Mouse (Mus musculus): ENCODE data around the gene Ern1. TPM values are rescaled to one million over a fixed set of nuclear protein-coding genes. Genes with fewer than 3 reads are reported as not detected.

The Ern1 gene
- polyA plus RNA-seq, 1 experiment from 2014 or later = 5.7 TPM

GRCm38 (mm10) chr11:106479619-106480529 lies 7.8 kb downstream of the Ern1 start:
- Histone ChIP-seq H3K36me3 (no peaks in the 10 kb centered on the region), H3K4me1 (replicated peaks) (peaks cover 7% of the 10 kb centered on the region; the same call in 1 of the 2 replicates), H3K4me3 (no peak overlapping the region), H3K27ac (ENCODE audit: poor library complexity, severe bottlenecking) (no peak overlapping the region), H3K27me3 (replicated peaks) (no peaks in the 10 kb centered on the region), H3K4me2 (no peak overlapping the region), H3K9me3 (replicated peaks) (no peaks in the 10 kb centered on the region), H3K9ac (no peak overlapping the region)
- WGBS = 78% methylated on average over 9 of the region's 9 CpGs
- ATAC-seq (ENCODE audit: insufficient number of reproducible peaks, low FRiP score) = no peak

GRCm38 (mm10) chr11:106478745-106479144 lies 8.9 kb downstream of the Ern1 start:
- H3K27ac ChIP-seq (ENCODE audit: poor library complexity, severe bottlenecking) = no peak overlapping the region
- ATAC-seq (ENCODE audit: insufficient number of reproducible peaks, low FRiP score) = no peak
- no peak overlapping the region for H3K4me2 ChIP-seq
- no peak overlapping the region for H3K9ac ChIP-seq
- no peaks in the 10 kb centered on the region for H3K36me3 ChIP-seq
- no peak overlapping the region for H3K4me3 ChIP-seq
- H3K27me3 ChIP-seq (replicated peaks) = no peaks in the 10 kb centered on the region
- 56% methylated on average over 1 of the region's 1 CpGs for WGBS
- no peaks in the 10 kb centered on the region for H3K9me3 ChIP-seq (replicated peaks)
- H3K4me1 ChIP-seq (replicated peaks) = peaks cover 7% of the 10 kb centered on the region

DNA sequence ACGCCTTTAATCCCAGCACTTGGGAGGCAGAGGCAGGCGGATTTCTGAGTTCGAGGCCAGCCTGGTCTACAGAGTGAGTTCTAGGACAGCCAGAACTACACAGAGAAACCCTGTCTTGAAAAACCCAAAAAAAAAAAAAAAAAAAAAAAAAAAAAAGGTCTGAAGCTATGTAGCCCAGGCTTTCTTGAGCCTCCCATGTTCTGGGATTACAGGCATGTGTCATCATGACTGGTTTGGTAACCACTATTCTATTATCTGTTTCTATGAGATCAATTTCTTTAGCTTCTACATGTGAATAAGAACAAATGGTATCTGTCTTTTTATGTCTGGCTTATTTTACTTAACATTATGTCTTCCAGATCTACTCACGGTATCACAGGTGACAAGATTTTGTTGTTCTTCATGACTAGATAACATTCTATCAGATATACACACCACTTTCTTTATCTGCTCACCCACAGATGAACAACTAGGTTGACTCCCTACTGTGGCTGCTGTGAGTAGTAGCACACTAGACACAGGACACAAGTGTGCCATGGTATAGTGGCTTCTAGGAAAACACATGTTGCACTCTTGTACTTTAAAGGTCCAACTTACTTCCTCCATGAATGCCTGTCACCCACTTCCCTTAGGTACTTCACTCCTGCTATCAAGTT lies 10.0 kb downstream of the Ern1 start:
- ATAC-seq (ENCODE audit: insufficient number of reproducible peaks, low FRiP score) = no peak
- WGBS = 93% methylated on average over 4 of the region's 4 CpGs
- Histone ChIP-seq H3K9me3 (replicated peaks) (no peaks in the 10 kb centered on the region), H3K4me2 (no peak overlapping the region), H3K4me1 (replicated peaks) (peaks cover 7% of the 10 kb centered on the region), H3K27me3 (replicated peaks) (no peaks in the 10 kb centered on the region), H3K36me3 (no peaks in the 10 kb centered on the region), H3K9ac (no peak overlapping the region), H3K27ac (ENCODE audit: poor library complexity, severe bottlenecking) (no peak overlapping the region), H3K4me3 (no peak overlapping the region)

GRCm38 (mm10) chr11:106475309-106475708 lies 12.3 kb downstream of the Ern1 start:
- H3K36me3 ChIP-seq = no peaks in the 10 kb centered on the region
- H3K9ac ChIP-seq = no peak overlapping the region
- no peaks in the 10 kb centered on the region for H3K27me3 ChIP-seq (replicated peaks)
- ATAC-seq (ENCODE audit: insufficient number of reproducible peaks, low FRiP score) = no peak
- H3K4me1 ChIP-seq (replicated peaks) = peaks cover 13% of the 10 kb centered on the region
- H3K4me3 ChIP-seq = no peak overlapping the region
- H3K9me3 ChIP-seq (replicated peaks) = no peaks in the 10 kb centered on the region
- WGBS = 48% methylated on average over 1 of the region's 1 CpGs
- H3K4me2 ChIP-seq = no peak overlapping the region
- H3K27ac ChIP-seq (ENCODE audit: poor library complexity, severe bottlenecking) = no peak overlapping the region

DNA sequence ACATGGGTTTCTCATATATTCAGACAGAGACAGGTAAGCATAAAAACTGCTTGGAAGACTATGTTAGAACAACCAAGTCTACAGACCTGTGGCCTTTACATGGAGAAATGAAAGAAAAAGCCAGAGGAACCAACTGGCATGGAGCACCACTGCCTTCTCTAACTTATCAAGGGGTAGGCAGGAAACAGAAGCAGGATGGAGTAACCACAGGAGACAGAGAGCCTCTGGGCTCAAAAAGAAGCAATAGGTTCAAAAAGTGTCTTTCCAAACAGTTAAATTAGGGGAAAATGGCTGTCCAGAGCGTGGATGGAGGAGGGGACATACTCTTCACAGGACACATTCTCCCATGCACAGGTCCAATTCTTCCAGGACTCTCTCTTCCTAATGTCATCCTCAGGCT lies 16.0 kb downstream of the Ern1 start:
- Histone ChIP-seq H3K27me3 (replicated peaks) (no peaks in the 10 kb centered on the region), H3K27ac (ENCODE audit: poor library complexity, severe bottlenecking) (no peak overlapping the region), H3K9ac (no peak overlapping the region), H3K4me1 (replicated peaks) (peaks cover 13% of the 10 kb centered on the region), H3K4me3 (no peak overlapping the region), H3K36me3 (no peaks in the 10 kb centered on the region), H3K9me3 (replicated peaks) (no peaks in the 10 kb centered on the region), H3K4me2 (no peak overlapping the region)
- WGBS = 92% methylated on average over 1 of the region's 1 CpGs
- ATAC-seq (ENCODE audit: insufficient number of reproducible peaks, low FRiP score) = no peak

GRCm38 (mm10) chr11:106468509-106468908 lies 19.1 kb downstream of the Ern1 start:
- Histone ChIP-seq H3K27ac (ENCODE audit: poor library complexity, severe bottlenecking) (no peak overlapping the region), H3K9me3 (replicated peaks) (no peaks in the 10 kb centered on the region), H3K4me1 (replicated peaks) (peaks cover 10% of the 10 kb centered on the region), H3K36me3 (no peaks in the 10 kb centered on the region), H3K4me2 (no peak overlapping the region), H3K4me3 (no peak overlapping the region), H3K9ac (no peak overlapping the region), H3K27me3 (replicated peaks) (no peaks in the 10 kb centered on the region)
- WGBS = 91% methylated on average over 1 of the region's 1 CpGs
- no peak for ATAC-seq (ENCODE audit: insufficient number of reproducible peaks, low FRiP score)

GRCm38 (mm10) chr11:106465932-106466331 lies 21.7 kb downstream of the Ern1 start:
- no peaks in the 10 kb centered on the region for H3K27me3 ChIP-seq (replicated peaks)
- no peak overlapping the region for H3K4me3 ChIP-seq
- peaks cover 15% of the 10 kb centered on the region for H3K4me1 ChIP-seq (replicated peaks)
- WGBS = 89% methylated on average over 4 of the region's 4 CpGs
- H3K9ac ChIP-seq = no peak overlapping the region
- no peak overlapping the region for H3K27ac ChIP-seq (ENCODE audit: poor library complexity, severe bottlenecking)
- H3K36me3 ChIP-seq = no peaks in the 10 kb centered on the region
- no peaks in the 10 kb centered on the region for H3K9me3 ChIP-seq (replicated peaks)
- H3K4me2 ChIP-seq = no peak overlapping the region
- ATAC-seq (ENCODE audit: insufficient number of reproducible peaks, low FRiP score) = no peak

GRCm38 (mm10) chr11:106465545-106465903 lies 22.1 kb downstream of the Ern1 start:
- Histone ChIP-seq H3K9ac (no peak overlapping the region), H3K36me3 (no peaks in the 10 kb centered on the region), H3K4me1 (replicated peaks) (peaks cover 15% of the 10 kb centered on the region), H3K4me2 (no peak overlapping the region), H3K9me3 (replicated peaks) (no peaks in the 10 kb centered on the region), H3K27ac (ENCODE audit: poor library complexity, severe bottlenecking) (no peak overlapping the region), H3K27me3 (replicated peaks) (no peaks in the 10 kb centered on the region), H3K4me3 (no peak overlapping the region)
- 91% methylated on average over 1 of the region's 1 CpGs for WGBS
- no peak for ATAC-seq (ENCODE audit: insufficient number of reproducible peaks, low FRiP score)

- no peak for ATAC-seq (ENCODE audit: insufficient number of reproducible peaks, low FRiP score)
- Histone ChIP-seq H3K4me2 (no peak overlapping the region), H3K9me3 (replicated peaks) (no peaks in the 10 kb centered on the region), H3K27me3 (replicated peaks) (no peaks in the 10 kb centered on the region), H3K4me3 (no peak overlapping the region), H3K36me3 (no peaks in the 10 kb centered on the region), H3K27ac (ENCODE audit: poor library complexity, severe bottlenecking) (no peak overlapping the region), H3K4me1 (replicated peaks) (peaks cover 15% of the 10 kb centered on the region), H3K9ac (no peak overlapping the region)
- 80% methylated on average over 4 of the region's 4 CpGs for WGBS
These were observed 22.7 kb downstream of the Ern1 start for GRCm38 (mm10) chr11:106464681-106465544.

GRCm38 (mm10) chr11:106463845-106464244 lies 23.8 kb downstream of the Ern1 start:
- H3K4me3 ChIP-seq = no peak overlapping the region
- H3K9ac ChIP-seq = no peak overlapping the region
- 78% methylated on average over 5 of the region's 5 CpGs for WGBS
- peaks cover 18% of the 10 kb centered on the region for H3K4me1 ChIP-seq (replicated peaks)
- H3K4me2 ChIP-seq = no peak overlapping the region
- H3K27me3 ChIP-seq (replicated peaks) = no peaks in the 10 kb centered on the region
- no peak overlapping the region for H3K27ac ChIP-seq (ENCODE audit: poor library complexity, severe bottlenecking)
- ATAC-seq (ENCODE audit: insufficient number of reproducible peaks, low FRiP score) = no peak
- H3K36me3 ChIP-seq = no peaks in the 10 kb centered on the region
- no peaks in the 10 kb centered on the region for H3K9me3 ChIP-seq (replicated peaks)

- H3K36me3 ChIP-seq = no peaks in the 10 kb centered on the region
- H3K4me2 ChIP-seq = no peak overlapping the region
- peaks cover 23% of the 10 kb centered on the region for H3K4me1 ChIP-seq (replicated peaks)
- no peak overlapping the region for H3K4me3 ChIP-seq
- ATAC-seq (ENCODE audit: insufficient number of reproducible peaks, low FRiP score) = no peak
- H3K27me3 ChIP-seq (replicated peaks) = no peaks in the 10 kb centered on the region
- 0 out of 2 replicates have a peak overlapping the region, but pooled peaks have one; percentile 44 for H3K9ac ChIP-seq
- 55% methylated on average over 3 of the region's 3 CpGs for WGBS
- no peak overlapping the region for H3K27ac ChIP-seq (ENCODE audit: poor library complexity, severe bottlenecking)
- no peaks in the 10 kb centered on the region for H3K9me3 ChIP-seq (replicated peaks)
These were observed 25.3 kb downstream of the Ern1 start for GRCm38 (mm10) chr11:106462309-106462708.
